Comparison of ENCODE assay signal across 8 mouse cellular contexts in genomic region chr15:85716045-85716444, GRCm38 (mm10). TPM values are rescaled to one million over a fixed set of nuclear protein-coding genes. Genes with fewer than 3 reads are reported as not detected.
A peak's percentile ranks its signal among the peaks of the same experiment; 100 is the strongest.
DNase-seq lines count a peak whose midpoint lies in the region; ATAC-seq lines count a peak whose summit lies in the region.

No protein-coding gene starts in this region.

- H3K27ac ChIP-seq in stomach, embryonic 15.5 days: no peak overlapping the region

- peak; percentile 25; the same call in 1 of the 2 replicates for ATAC-seq in stomach, embryonic 15.5 days (ENCODE audit: insufficient read depth, low FRiP score, low read depth)

- no peaks in the 10 kb centered on the region for H3K9me3 ChIP-seq in stomach, embryonic 15.5 days

- no peaks in the 10 kb centered on the region for H3K4me1 ChIP-seq in stomach, embryonic 15.5 days

- no peak overlapping the region for H3K9ac ChIP-seq in stomach, embryonic 15.5 days

- H3K4me3 ChIP-seq in stomach, embryonic 15.5 days (replicated peaks): no peak overlapping the region

- DNase-seq in urinary bladder, adult 18-20 months (ENCODE audit: low spot score in 2 of 2): peak; percentile 75 to 83
- DNase-seq in urinary bladder, postnatal 10 days (ENCODE audit: low spot score): no peak
- peak; percentile 79 for DNase-seq in cerebellum, adult 9-11 months
- DNase-seq in frontal cortex, postnatal 14 days (ENCODE audit: low spot score in 2 of 2): peak; percentile 67 to 86
- peak; percentile 81 to 92 for DNase-seq in kidney, adult 8-10 months
- peak; percentile 81 for DNase-seq in liver
- peak; percentile 85 for DNase-seq in neural tube, embryonic 10.5 days (ENCODE audit: extremely low spot score, low spot score)

- no peaks in the 10 kb centered on the region for H3K27me3 ChIP-seq in stomach, embryonic 15.5 days (replicated peaks)

- H3K36me3 ChIP-seq in stomach, embryonic 15.5 days: no peaks in the 10 kb centered on the region

- 7% methylated on average over 7 of the region's 7 CpGs for WGBS in stomach, embryonic 15.5 days

- H3K4me2 ChIP-seq in stomach, embryonic 15.5 days: no peak overlapping the region

RNA-seq across cellular contexts. Expression of gene Ppara, which starts 18.7 kb away (rescaled TPM):
- polyA plus RNA-seq in stomach, embryonic 15.5 days (2015; fragmentation: Nextera tagmentation; extraction: Ambion mirVana): 8.7 and 9.6 TPM in 2 replicates
